Mouse (Mus musculus): Measurements from ENCODE around the gene Smad5. TPM values are rescaled to one million over a fixed set of nuclear protein-coding genes. Genes with fewer than 3 reads are reported as not detected.

Gene Smad5
- polyA plus RNA-seq (2014; fragmentation: Nextera tagmentation; extraction: Ambion mirVana): 37.5 and 39.9 TPM in 2 replicates

GRCm38 (mm10) chr13:56702469-56703221 lies at the start of gene Smad5:
Gene Smad5, plus strand, starts transcription at chr13:56703010.
- ATAC-seq (replicated peaks; ENCODE audit: low FRiP score, low TSS enrichment, low read depth) (peak; percentile 90), DNase-seq (ENCODE audit: low spot score) (peak; percentile 96)
- peak within 1 kb of the TSS; percentile 76 for H3K4me2 ChIP-seq (ENCODE audit: low read length)
- H3K27ac ChIP-seq (ENCODE audit: low read depth): peak within 1 kb of the TSS; percentile 99
- H3K27me3 ChIP-seq (replicated peaks; ENCODE audit: control insufficient read depth, insufficient read depth, low read length): no peaks in the 10 kb centered on the region
- WGBS: 3% methylated on average over 52 of the region's 62 CpGs
- H3K4me1 ChIP-seq (replicated peaks; ENCODE audit: control insufficient read depth, insufficient read depth, low read length): peaks cover 46% of the 10 kb centered on the region
- H3K4me3 ChIP-seq (ENCODE audit: low read depth, low read length): peak within 1 kb of the TSS; percentile 72
- H3K36me3 ChIP-seq (ENCODE audit: control insufficient read depth, insufficient read depth, low read length): peaks cover 14% of the 10 kb centered on the region; the same call in 1 of the 2 replicates
- H3K9ac ChIP-seq (ENCODE audit: low read length): peak within 1 kb of the TSS; percentile 99
- H3K9me3 ChIP-seq (ENCODE audit: control insufficient read depth, low read length): no peaks in the 10 kb centered on the region

GRCm38 (mm10) chr13:56654176-56654575 lies 48.6 kb upstream of the Smad5 start:
- Histone ChIP-seq H3K4me1 (replicated peaks; ENCODE audit: control insufficient read depth, insufficient read depth, low read length) (peaks cover 28% of the 10 kb centered on the region; the same call in 1 of the 2 replicates), H3K9ac (ENCODE audit: low read length) (no peak overlapping the region), H3K27me3 (replicated peaks; ENCODE audit: control insufficient read depth, insufficient read depth, low read length) (no peaks in the 10 kb centered on the region), H3K36me3 (ENCODE audit: control insufficient read depth, insufficient read depth, low read length) (no peaks in the 10 kb centered on the region), H3K9me3 (ENCODE audit: control insufficient read depth, low read length) (no peaks in the 10 kb centered on the region), H3K27ac (ENCODE audit: low read depth) (no peak overlapping the region), H3K4me3 (ENCODE audit: low read depth, low read length) (no peak overlapping the region), H3K4me2 (ENCODE audit: low read length) (no peak overlapping the region)
- DNase-seq (ENCODE audit: low spot score) (no peak), ATAC-seq (replicated peaks; ENCODE audit: low FRiP score, low TSS enrichment, low read depth) (no peak)
- 86% methylated on average over 5 of the region's 5 CpGs for WGBS

GRCm38 (mm10) chr13:56657946-56658512 lies 44.8 kb upstream of the Smad5 start:
- Histone ChIP-seq H3K36me3 (ENCODE audit: control insufficient read depth, insufficient read depth, low read length) (no peaks in the 10 kb centered on the region), H3K4me3 (ENCODE audit: low read depth, low read length) (no peak overlapping the region), H3K9ac (ENCODE audit: low read length) (no peak overlapping the region), H3K4me2 (ENCODE audit: low read length) (no peak overlapping the region), H3K4me1 (replicated peaks; ENCODE audit: control insufficient read depth, insufficient read depth, low read length) (peaks cover 32% of the 10 kb centered on the region), H3K27ac (ENCODE audit: low read depth) (no peak overlapping the region), H3K27me3 (replicated peaks; ENCODE audit: control insufficient read depth, insufficient read depth, low read length) (no peaks in the 10 kb centered on the region), H3K9me3 (ENCODE audit: control insufficient read depth, low read length) (no peaks in the 10 kb centered on the region)
- 35% methylated on average over 7 of the region's 7 CpGs for WGBS
- peak; percentile 90 for DNase-seq (ENCODE audit: low spot score)
- ATAC-seq (replicated peaks; ENCODE audit: low FRiP score, low TSS enrichment, low read depth): no peak

- Histone ChIP-seq H3K36me3 (ENCODE audit: control insufficient read depth, insufficient read depth, low read length) (no peaks in the 10 kb centered on the region), H3K9me3 (ENCODE audit: control insufficient read depth, low read length) (no peaks in the 10 kb centered on the region), H3K27me3 (replicated peaks; ENCODE audit: control insufficient read depth, insufficient read depth, low read length) (no peaks in the 10 kb centered on the region), H3K9ac (ENCODE audit: low read length) (no peak overlapping the region), H3K4me1 (replicated peaks; ENCODE audit: control insufficient read depth, insufficient read depth, low read length) (peaks cover 31% of the 10 kb centered on the region), H3K4me2 (ENCODE audit: low read length) (no peak overlapping the region), H3K4me3 (ENCODE audit: low read depth, low read length) (no peak overlapping the region), H3K27ac (ENCODE audit: low read depth) (no peak overlapping the region)
- DNase-seq (ENCODE audit: low spot score) (no peak), ATAC-seq (replicated peaks; ENCODE audit: low FRiP score, low TSS enrichment, low read depth) (no peak)
- 55% methylated on average over 6 of the region's 6 CpGs for WGBS
Measured at GRCm38 (mm10) chr13:56658931-56659330, 43.9 kb upstream of the Smad5 start.

- Histone ChIP-seq H3K4me1 (replicated peaks; ENCODE audit: control insufficient read depth, insufficient read depth, low read length) (peaks cover 24% of the 10 kb centered on the region), H3K9me3 (ENCODE audit: control insufficient read depth, low read length) (no peaks in the 10 kb centered on the region), H3K27me3 (replicated peaks; ENCODE audit: control insufficient read depth, insufficient read depth, low read length) (no peaks in the 10 kb centered on the region), H3K4me2 (ENCODE audit: low read length) (no peak overlapping the region), H3K36me3 (ENCODE audit: control insufficient read depth, insufficient read depth, low read length) (no peaks in the 10 kb centered on the region), H3K9ac (ENCODE audit: low read length) (no peak overlapping the region), H3K4me3 (ENCODE audit: low read depth, low read length) (no peak overlapping the region), H3K27ac (ENCODE audit: low read depth) (0 out of 2 replicates have a peak overlapping the region, but pooled peaks have one; percentile 38)
- ATAC-seq (replicated peaks; ENCODE audit: low FRiP score, low TSS enrichment, low read depth): no peak
- WGBS: 52% methylated on average over 7 of the region's 7 CpGs
- DNase-seq (ENCODE audit: low spot score): no peak
Measured at GRCm38 (mm10) chr13:56661914-56662621, 40.7 kb upstream of the Smad5 start.

- no peak overlapping the region for H3K4me3 ChIP-seq (ENCODE audit: low read depth, low read length)
- no peak overlapping the region for H3K27ac ChIP-seq (ENCODE audit: low read depth)
- no peak overlapping the region for H3K9ac ChIP-seq (ENCODE audit: low read length)
- 65% methylated on average over 17 of the region's 17 CpGs for WGBS
- H3K9me3 ChIP-seq (ENCODE audit: control insufficient read depth, low read length): no peaks in the 10 kb centered on the region
- H3K36me3 ChIP-seq (ENCODE audit: control insufficient read depth, insufficient read depth, low read length): no peaks in the 10 kb centered on the region
- H3K4me2 ChIP-seq (ENCODE audit: low read length): no peak overlapping the region
- ATAC-seq (replicated peaks; ENCODE audit: low FRiP score, low TSS enrichment, low read depth) (no peak), DNase-seq (ENCODE audit: low spot score) (no peak)
- no peaks in the 10 kb centered on the region for H3K27me3 ChIP-seq (replicated peaks; ENCODE audit: control insufficient read depth, insufficient read depth, low read length)
- H3K4me1 ChIP-seq (replicated peaks; ENCODE audit: control insufficient read depth, insufficient read depth, low read length): peaks cover 13% of the 10 kb centered on the region; the same call in 1 of the 2 replicates
Measured at GRCm38 (mm10) chr13:56664256-56665170, 38.3 kb upstream of the Smad5 start.

- Histone ChIP-seq H3K4me3 (ENCODE audit: low read depth, low read length) (no peak overlapping the region), H3K27ac (ENCODE audit: low read depth) (no peak overlapping the region), H3K4me2 (ENCODE audit: low read length) (no peak overlapping the region), H3K4me1 (replicated peaks; ENCODE audit: control insufficient read depth, insufficient read depth, low read length) (no peaks in the 10 kb centered on the region), H3K36me3 (ENCODE audit: control insufficient read depth, insufficient read depth, low read length) (no peaks in the 10 kb centered on the region), H3K9me3 (ENCODE audit: control insufficient read depth, low read length) (no peaks in the 10 kb centered on the region), H3K27me3 (replicated peaks; ENCODE audit: control insufficient read depth, insufficient read depth, low read length) (no peaks in the 10 kb centered on the region), H3K9ac (ENCODE audit: low read length) (no peak overlapping the region)
- ATAC-seq (replicated peaks; ENCODE audit: low FRiP score, low TSS enrichment, low read depth): no peak
- 45% methylated on average over 11 of the region's 11 CpGs for WGBS
- DNase-seq (ENCODE audit: low spot score): no peak
Measured at GRCm38 (mm10) chr13:56671206-56671605, 31.6 kb upstream of the Smad5 start.

GRCm38 (mm10) chr13:56677731-56678130 lies 25.1 kb upstream of the Smad5 start:
- WGBS: 85% methylated on average over 4 of the region's 4 CpGs
- H3K27ac ChIP-seq (ENCODE audit: low read depth): peak overlapping the region; percentile 69; the same call in 1 of the 2 replicates
- H3K9ac ChIP-seq (ENCODE audit: low read length): no peak overlapping the region
- no peaks in the 10 kb centered on the region for H3K9me3 ChIP-seq (ENCODE audit: control insufficient read depth, low read length)
- H3K27me3 ChIP-seq (replicated peaks; ENCODE audit: control insufficient read depth, insufficient read depth, low read length): no peaks in the 10 kb centered on the region
- no peaks in the 10 kb centered on the region for H3K36me3 ChIP-seq (ENCODE audit: control insufficient read depth, insufficient read depth, low read length)
- DNase-seq (ENCODE audit: low spot score) (no peak), ATAC-seq (replicated peaks; ENCODE audit: low FRiP score, low TSS enrichment, low read depth) (no peak)
- no peak overlapping the region for H3K4me3 ChIP-seq (ENCODE audit: low read depth, low read length)
- H3K4me1 ChIP-seq (replicated peaks; ENCODE audit: control insufficient read depth, insufficient read depth, low read length): peaks cover 20% of the 10 kb centered on the region
- no peak overlapping the region for H3K4me2 ChIP-seq (ENCODE audit: low read length)

Measured in intestine, embryonic 14.5 days (tissue).